Mouse (Mus musculus) intestine, embryonic 15.5 days (tissue): ENCODE measurements around the gene Rhot2. TPM values are rescaled to one million over a fixed set of nuclear protein-coding genes. Genes with fewer than 3 reads are reported as not detected.

Experiments
- ATAC-seq: fragments of 200-750 bp; cut with Nextera tagmentation; 2 replicates; pipeline ENCODE4 v1.8.0; 2017; ENCODE audit warnings: moderate TSS enrichment, moderate library complexity
- H3K27ac ChIP-seq: fragments of 300-500 bp; sonication (generic); 2 replicates; pipeline ENCODE4 v1.5.1; 2015; ENCODE audit warnings: mild to moderate bottlenecking, inconsistent platforms
- H3K27me3 ChIP-seq: fragments of 300-500 bp; sonication (generic); replicated peaks from 2 replicates; pipeline ENCODE4 v1.6.1; 2015; ENCODE audit warnings: inconsistent platforms
- H3K36me3 ChIP-seq: fragments of 300-500 bp; sonication (generic); 2 replicates; pipeline ENCODE4 v1.6.1; 2015; ENCODE audit warnings: inconsistent platforms
- H3K4me1 ChIP-seq: fragments of 300-500 bp; sonication (generic); replicated peaks from 2 replicates; pipeline ENCODE4 v1.6.1; 2015; ENCODE audit warnings: inconsistent platforms
- H3K4me2 ChIP-seq: fragments of 300-500 bp; sonication (generic); replicated peaks from 2 replicates; pipeline ENCODE4 v1.6.1; 2015; ENCODE audit warnings: mild to moderate bottlenecking, inconsistent platforms
- H3K4me3 ChIP-seq: fragments of 300-500 bp; sonication (generic); replicated peaks from 2 replicates; pipeline ENCODE4 v1.5.1; 2015; ENCODE audit warnings: inconsistent platforms
- H3K9ac ChIP-seq: fragments of 300-500 bp; sonication (generic); 2 replicates; pipeline ENCODE4 v1.6.1; 2015; ENCODE audit warnings: inconsistent platforms
- H3K9me3 ChIP-seq: fragments of 300-500 bp; sonication (generic); 2 replicates; pipeline ENCODE4 v1.6.1; 2016; ENCODE audit warnings: inconsistent platforms
- WGBS: fragments of 180-500 bp; shearing (Covaris S2); methylation state at CpG from one replicate; pipeline ENCODE4 v1.1.7; 2015; 5-methylcytosine and 5-hydroxymethylcytosine counted together
- polyA plus RNA-seq: library from polyadenylated mRNA; unstranded; fragments of >200 nt; fragmentation: Nextera tagmentation; extraction: Ambion mirVana; gene quantifications from 2 replicates; pipeline ENCODE4 v1.2.1, GENCODE M21; 2015

Gene Rhot2
- 19.2 and 22.1 TPM in 2 replicates for polyA plus RNA-seq

DNA sequence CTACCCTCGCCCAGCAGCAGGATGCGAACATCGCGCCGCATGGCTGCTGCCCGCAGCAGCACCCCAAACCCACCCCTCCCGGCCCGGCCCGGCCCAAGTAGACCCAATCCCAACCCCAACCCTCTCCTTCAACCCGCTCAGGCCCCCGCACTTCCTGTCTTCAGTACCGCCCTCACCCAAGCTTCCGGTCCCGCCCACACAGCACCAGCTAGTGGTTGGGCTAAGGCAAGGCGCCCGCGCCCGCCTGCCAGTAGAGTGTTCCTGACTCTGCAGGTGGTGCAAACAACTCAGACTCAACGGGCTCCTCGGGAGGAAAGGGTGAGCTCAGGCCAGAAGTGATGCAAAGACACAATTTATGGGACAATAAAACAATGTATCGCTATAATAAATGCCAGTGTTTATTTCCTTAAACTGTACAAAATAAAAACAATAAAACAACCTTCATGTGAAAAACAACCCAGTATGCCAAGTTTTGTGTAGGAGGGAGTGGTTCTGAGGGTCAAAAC, at the start of gene Rhot2:
Gene Rhot2 (minus strand): TSS at position 456 of the 506 bp plus-strand sequence.
- Histone ChIP-seq H3K4me3 (peak within 1 kb of the TSS; percentile 82), H3K4me1 (peaks cover 26% of the 10 kb centered on the region), H3K27ac (peak within 1 kb of the TSS; percentile 80), H3K4me2 (peak within 1 kb of the TSS; percentile 81), H3K36me3 (peaks cover 16% of the 10 kb centered on the region), H3K9me3 (no peaks in the 10 kb centered on the region), H3K9ac (peak within 1 kb of the TSS; percentile 90), H3K27me3 (no peaks in the 10 kb centered on the region)
- peak; percentile 96 for ATAC-seq
- under 1% methylated on average over 21 of the region's 21 CpGs for WGBS

DNA sequence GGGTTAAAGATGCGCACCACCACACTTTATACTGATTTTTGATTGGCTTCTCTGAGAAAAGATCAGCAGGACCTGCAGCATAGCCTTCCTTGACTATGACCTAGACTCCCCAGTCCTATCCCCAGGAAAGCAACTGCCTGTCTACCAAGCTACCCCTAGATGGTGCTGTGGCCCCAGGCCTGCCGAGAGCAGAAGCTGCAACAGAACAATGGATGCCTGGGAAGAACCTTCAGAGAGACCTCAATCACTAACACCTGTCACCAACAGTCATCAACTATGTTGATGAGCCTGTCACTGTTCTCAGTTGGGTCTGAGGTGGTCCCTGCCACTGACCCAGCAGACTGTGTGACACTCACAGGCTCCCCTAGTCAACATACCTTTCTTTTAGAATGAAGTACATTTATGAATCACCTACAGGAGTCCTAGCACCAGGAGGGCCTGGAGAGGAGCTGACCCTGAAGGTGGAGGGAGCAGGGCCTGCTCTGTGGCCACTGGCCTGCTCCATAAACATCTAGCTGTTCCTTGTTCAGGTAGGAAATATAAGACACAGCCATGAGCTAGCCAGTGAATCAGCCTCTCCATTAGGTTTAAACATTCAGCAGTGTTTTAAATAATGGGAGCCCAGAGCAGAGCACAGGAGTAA, 49.4 kb upstream of the Rhot2 start:
- Histone ChIP-seq H3K27ac (no peak overlapping the region), H3K27me3 (no peaks in the 10 kb centered on the region), H3K9me3 (no peaks in the 10 kb centered on the region), H3K4me1 (no peaks in the 10 kb centered on the region), H3K4me2 (no peak overlapping the region), H3K9ac (no peak overlapping the region), H3K4me3 (no peak overlapping the region), H3K36me3 (peaks cover 6% of the 10 kb centered on the region; the same call in 1 of the 2 replicates)
- 37% methylated on average over 2 of the region's 2 CpGs for WGBS
- peak; percentile 78 for ATAC-seq

DNA sequence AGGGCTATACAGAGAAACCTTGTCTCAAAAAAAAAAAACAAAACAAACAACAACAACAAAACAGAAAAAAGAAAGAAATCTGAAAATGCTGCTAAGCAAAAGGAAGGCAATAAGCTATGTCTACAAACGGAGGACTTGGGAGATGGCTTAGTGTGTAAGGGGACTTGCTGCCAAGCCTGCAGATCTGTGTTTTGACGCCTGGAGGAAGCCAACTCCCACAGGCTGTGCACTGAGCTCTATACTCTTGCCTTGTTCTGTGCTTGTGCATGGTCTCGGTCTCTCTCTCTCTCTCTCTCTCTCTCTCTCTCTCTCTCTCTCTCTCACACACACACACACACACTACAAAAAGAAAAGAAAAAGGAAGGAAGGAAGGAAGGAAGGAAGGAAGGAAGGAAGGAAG, 44.2 kb upstream of the Rhot2 start:
- Histone ChIP-seq H3K4me2 (no peak overlapping the region), H3K36me3 (peaks cover 11% of the 10 kb centered on the region; the same call in 1 of the 2 replicates)

DNA sequence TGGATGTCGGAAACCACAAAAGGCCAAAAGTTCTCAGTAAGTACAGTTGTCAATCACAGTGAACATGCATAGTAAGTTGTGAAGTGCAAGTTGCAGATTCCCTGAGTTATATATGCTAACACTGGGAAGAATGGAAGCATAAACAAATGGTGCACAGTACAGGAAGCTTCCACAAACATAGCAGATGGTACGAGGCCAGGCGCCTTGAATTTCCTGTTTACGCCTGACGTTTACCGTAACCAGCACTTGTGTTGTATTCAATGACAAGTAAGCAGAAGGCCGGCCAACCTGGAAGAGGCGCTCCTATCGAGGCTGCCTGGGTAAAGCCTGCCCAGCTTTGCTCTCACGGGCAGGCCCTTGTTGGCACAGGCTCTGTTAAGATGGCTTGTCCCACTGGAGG, 42.8 kb upstream of the Rhot2 start:
- Histone ChIP-seq H3K9ac (no peak overlapping the region), H3K4me2 (no peak overlapping the region), H3K27ac (0 out of 2 replicates have a peak overlapping the region, but pooled peaks have one; percentile 13), H3K4me1 (no peaks in the 10 kb centered on the region), H3K9me3 (no peaks in the 10 kb centered on the region), H3K36me3 (peaks cover 24% of the 10 kb centered on the region), H3K27me3 (no peaks in the 10 kb centered on the region), H3K4me3 (no peak overlapping the region)
- no peak for ATAC-seq
- WGBS, result 67% methylated on average over 10 of the region's 10 CpGs

More for the DNA sequence above, 44.2 kb upstream of the Rhot2 start:
- Histone ChIP-seq H3K4me3 (no peak overlapping the region), H3K27me3 (no peaks in the 10 kb centered on the region), H3K4me1 (no peaks in the 10 kb centered on the region), H3K27ac (no peak overlapping the region), H3K9me3 (no peaks in the 10 kb centered on the region), H3K9ac (no peak overlapping the region)
- ATAC-seq, result no peak
- 88% methylated on average over 3 of the region's 3 CpGs for WGBS

DNA sequence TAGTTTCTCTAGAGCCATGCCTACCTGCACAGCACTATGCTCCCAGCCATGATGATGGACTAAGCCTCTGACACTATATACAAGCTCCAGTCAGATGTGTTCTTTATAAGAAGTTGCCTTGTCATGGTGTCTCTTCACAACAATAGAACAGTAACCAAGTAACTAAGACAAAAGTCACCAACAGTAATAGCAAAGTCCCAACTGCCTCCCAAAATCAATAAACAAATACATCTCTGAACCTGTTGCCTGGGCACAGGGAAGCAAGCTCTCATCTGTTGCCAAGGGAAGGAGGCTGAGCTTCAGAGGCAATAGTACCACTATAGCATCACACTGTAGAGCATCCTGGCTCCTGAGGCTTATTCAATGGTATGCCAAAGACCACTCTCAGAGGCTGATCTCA, 42.2 kb upstream of the Rhot2 start:
- Histone ChIP-seq H3K27me3 (no peaks in the 10 kb centered on the region), H3K4me2 (no peak overlapping the region), H3K36me3 (peaks cover 24% of the 10 kb centered on the region), H3K9ac (no peak overlapping the region), H3K4me1 (no peaks in the 10 kb centered on the region), H3K9me3 (no peaks in the 10 kb centered on the region), H3K27ac (no peak overlapping the region), H3K4me3 (no peak overlapping the region)
- ATAC-seq, result no peak

DNA sequence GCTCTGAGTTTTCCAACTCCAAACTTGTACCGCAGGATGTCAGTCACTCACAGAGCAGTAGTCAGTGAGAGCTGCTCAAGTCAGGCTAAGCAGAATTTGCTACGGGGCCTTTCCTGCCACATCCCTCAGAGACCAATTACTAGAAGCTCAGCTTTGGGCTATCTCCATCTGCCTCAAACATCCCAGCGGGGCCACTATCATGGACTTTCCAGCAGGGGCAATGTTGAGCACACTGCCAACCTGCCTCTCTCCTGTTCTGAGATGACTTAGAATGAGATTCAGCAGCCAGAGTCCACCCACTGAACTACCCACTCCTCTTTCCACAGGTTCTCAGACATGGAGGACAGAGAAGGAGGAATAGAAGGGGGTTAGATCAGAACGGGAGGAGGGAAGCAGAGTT, 41.0 kb upstream of the Rhot2 start:
- no peak for ATAC-seq

DNA sequence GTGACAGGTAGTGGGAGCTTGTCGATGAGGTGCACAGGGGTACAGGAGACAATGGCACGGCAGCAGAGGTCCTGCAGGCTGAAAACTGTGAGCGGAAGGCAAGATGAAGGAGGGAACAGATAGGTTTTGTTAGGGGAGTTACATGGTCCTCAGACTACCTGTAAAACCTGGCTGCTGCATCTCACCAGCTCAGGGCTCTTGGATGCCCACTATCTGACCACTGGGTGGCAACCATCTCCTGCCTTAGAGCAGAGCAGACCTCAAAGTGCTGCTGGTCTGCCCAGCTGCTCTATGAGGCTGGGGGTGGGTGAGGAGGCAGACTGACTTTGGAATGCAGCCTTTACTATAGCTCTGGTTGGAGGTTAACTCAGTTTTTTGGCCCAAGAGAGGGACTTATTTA, 39.2 kb upstream of the Rhot2 start:
- H3K4me1 ChIP-seq, result peaks cover 7% of the 10 kb centered on the region; the same call in 1 of the 2 replicates
- no peaks in the 10 kb centered on the region for H3K27me3 ChIP-seq
- H3K9me3 ChIP-seq, result no peaks in the 10 kb centered on the region
- ATAC-seq, result no peak
- peaks cover 18% of the 10 kb centered on the region for H3K36me3 ChIP-seq
- WGBS, result 93% methylated on average over 3 of the region's 3 CpGs
- H3K27ac ChIP-seq, result no peak overlapping the region
- no peak overlapping the region for H3K4me3 ChIP-seq
- H3K9ac ChIP-seq, result no peak overlapping the region
- no peak overlapping the region for H3K4me2 ChIP-seq

More for the DNA sequence above, 41.0 kb upstream of the Rhot2 start:
- Histone ChIP-seq H3K9ac (no peak overlapping the region), H3K4me3 (no peak overlapping the region), H3K36me3 (peaks cover 24% of the 10 kb centered on the region), H3K9me3 (no peaks in the 10 kb centered on the region), H3K4me1 (peaks cover 4% of the 10 kb centered on the region; the same call in 1 of the 2 replicates), H3K27ac (no peak overlapping the region), H3K27me3 (no peaks in the 10 kb centered on the region), H3K4me2 (no peak overlapping the region)
- 67% methylated on average over 4 of the region's 4 CpGs for WGBS

DNA sequence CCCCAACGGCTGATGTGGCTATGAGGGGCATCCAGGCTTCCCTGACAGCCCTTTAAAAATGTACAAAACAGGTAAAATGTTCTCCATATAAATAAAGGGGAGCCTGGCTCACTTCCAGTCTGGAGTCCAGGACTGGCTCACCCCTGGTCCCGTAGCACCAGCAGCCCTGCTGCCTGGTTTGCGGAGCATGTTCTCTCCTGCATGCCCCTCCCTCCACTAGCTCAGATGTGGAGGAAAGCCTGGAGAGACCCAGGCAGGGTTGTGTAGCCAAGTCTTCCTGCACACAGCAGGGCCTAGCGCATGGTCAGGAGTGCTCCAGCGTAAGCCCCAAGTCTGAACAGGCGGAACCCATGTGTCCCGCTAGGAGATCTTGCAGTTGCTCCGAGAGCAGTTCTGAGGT, 38.6 kb upstream of the Rhot2 start:
- Histone ChIP-seq H3K9ac (no peak overlapping the region), H3K4me3 (no peak overlapping the region), H3K4me2 (no peak overlapping the region), H3K4me1 (peaks cover 7% of the 10 kb centered on the region; the same call in 1 of the 2 replicates), H3K36me3 (peaks cover 21% of the 10 kb centered on the region), H3K27ac (no peak overlapping the region), H3K27me3 (no peaks in the 10 kb centered on the region), H3K9me3 (no peaks in the 10 kb centered on the region)
- WGBS, result 84% methylated on average over 8 of the region's 8 CpGs
- ATAC-seq, result no peak

DNA sequence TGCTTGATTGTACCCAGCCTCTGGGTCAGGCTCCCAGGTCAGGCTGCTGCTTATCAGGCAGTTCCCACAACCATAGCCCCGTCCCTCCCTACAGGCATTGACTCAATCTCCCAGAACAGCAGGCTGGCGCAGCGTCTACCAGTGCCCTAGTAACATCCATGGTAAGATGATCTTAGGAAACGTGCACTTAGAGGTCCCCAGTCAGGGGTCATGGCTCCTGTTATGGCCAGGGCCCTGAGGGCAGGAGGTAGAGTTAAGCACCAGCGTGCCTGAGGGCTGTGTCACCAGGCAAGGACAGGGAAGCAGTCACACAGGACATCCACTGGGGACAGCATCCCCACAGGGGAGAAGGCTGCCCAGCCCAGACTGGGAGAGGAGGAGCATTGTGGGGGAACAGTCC, 37.7 kb upstream of the Rhot2 start:
- 43% methylated on average over 5 of the region's 5 CpGs for WGBS
- no peak overlapping the region for H3K27ac ChIP-seq
- H3K4me1 ChIP-seq, result peaks cover 7% of the 10 kb centered on the region; the same call in 1 of the 2 replicates
- H3K36me3 ChIP-seq, result peaks cover 25% of the 10 kb centered on the region
- no peak overlapping the region for H3K4me2 ChIP-seq
- no peak overlapping the region for H3K9ac ChIP-seq
- ATAC-seq, result no peak
- no peak overlapping the region for H3K4me3 ChIP-seq
- H3K27me3 ChIP-seq, result no peaks in the 10 kb centered on the region
- H3K9me3 ChIP-seq, result no peaks in the 10 kb centered on the region

DNA sequence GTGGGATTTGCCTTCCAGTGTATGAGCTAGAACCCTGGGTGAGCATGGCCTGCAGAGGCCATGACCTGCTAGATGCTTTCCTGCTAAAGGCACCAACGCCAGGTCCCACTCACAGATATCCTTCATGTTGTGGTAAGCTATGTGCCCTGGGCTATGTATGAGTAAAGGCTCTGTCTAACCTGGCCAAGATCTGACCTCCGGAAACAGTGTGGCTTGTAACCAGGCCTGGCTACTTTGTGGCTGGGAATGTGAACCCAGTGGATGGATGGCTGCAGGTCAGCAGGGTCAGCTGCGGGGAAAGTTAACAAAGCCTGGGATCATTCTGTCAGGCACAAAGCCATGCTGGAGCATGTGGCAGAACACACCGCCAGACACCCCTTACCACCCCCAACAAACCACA, 37.0 kb upstream of the Rhot2 start:
- H3K4me2 ChIP-seq, result no peak overlapping the region
- peaks cover 25% of the 10 kb centered on the region for H3K36me3 ChIP-seq
- peaks cover 11% of the 10 kb centered on the region for H3K4me1 ChIP-seq
- 40% methylated on average over 4 of the region's 4 CpGs for WGBS
- H3K27ac ChIP-seq, result no peak overlapping the region
- no peak for ATAC-seq
- no peak overlapping the region for H3K9ac ChIP-seq
- H3K4me3 ChIP-seq, result no peak overlapping the region
- H3K27me3 ChIP-seq, result no peaks in the 10 kb centered on the region
- no peaks in the 10 kb centered on the region for H3K9me3 ChIP-seq

DNA sequence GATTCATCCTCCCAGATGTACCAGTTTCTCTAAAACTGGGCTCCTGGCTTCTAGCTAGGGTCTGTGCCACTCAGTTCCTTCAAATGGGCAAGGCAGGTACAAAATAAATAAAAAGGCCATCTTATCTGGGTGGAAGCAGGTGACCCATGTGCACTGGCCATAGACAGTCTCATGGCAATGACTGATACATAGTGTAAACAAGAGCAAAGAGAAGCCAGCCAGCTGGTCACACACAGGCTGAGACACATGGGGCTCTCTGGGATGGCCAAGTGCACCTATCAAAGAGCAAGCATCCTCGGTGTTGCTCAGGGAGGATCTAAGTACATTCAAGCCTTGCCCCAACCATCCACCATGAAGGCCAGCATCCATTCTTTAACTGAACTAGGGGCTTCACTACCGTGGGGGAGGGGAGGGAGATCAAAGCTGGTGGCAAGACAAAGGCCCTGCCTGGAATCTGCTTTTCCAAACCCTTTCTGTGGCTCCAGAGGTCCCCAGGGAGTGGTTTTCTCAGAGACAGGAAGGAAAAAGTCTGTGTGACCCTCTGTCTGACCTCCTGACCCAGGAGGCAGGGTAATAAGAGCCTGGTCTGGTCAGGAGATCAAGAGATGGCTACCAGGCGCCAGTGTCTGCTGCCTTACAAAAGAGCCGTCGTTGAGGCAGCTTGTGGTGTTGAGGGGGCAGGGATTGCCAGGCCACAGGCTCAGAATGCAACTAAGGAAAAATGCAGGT, 36.4 kb upstream of the Rhot2 start:
- H3K4me1 ChIP-seq, result peaks cover 17% of the 10 kb centered on the region
- no peak for ATAC-seq
- 17% methylated on average over 5 of the region's 5 CpGs for WGBS
- H3K27ac ChIP-seq, result no peak overlapping the region
- H3K9ac ChIP-seq, result no peak overlapping the region
- no peak overlapping the region for H3K4me2 ChIP-seq
- H3K36me3 ChIP-seq, result peaks cover 25% of the 10 kb centered on the region
- no peaks in the 10 kb centered on the region for H3K27me3 ChIP-seq
- no peaks in the 10 kb centered on the region for H3K9me3 ChIP-seq
- no peak overlapping the region for H3K4me3 ChIP-seq

DNA sequence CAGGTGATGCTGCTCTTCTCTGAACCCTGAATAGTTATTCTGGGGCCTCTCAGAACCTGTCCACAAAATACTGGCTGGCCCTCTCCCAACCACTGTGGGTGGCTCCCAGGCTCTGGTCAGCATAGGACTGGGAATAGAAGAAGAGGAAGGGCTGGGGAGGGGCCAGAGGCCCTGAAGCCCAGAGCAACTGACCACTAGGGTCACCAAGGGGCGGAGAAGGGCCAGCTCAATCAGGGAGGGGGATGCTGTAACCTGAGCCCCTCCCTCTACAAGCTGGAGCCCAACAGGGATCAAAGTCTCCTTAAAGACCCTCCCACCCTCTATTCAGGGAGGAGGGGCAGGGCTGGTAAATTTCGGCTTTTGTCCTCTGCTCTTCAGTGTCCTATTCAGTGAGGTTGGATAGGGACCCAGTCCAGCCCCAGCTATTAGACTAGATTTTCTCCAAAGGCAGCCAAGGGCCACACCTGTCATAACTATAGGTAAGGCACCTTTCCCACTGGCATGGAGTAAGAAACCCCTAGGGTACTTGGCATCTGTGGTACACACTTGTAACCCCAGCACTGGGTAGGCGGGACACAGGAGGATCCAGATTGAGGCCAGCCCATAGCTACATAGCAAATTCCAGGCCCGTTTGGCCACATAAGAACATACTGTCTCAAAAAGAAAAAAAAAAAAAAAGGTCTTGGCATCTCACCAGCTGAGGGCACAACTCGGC, 35.7 kb upstream of the Rhot2 start, which contains the start of gene Wfikkn1:
Gene Wfikkn1 (minus strand): TSS at position 663 of the 715 bp plus-strand sequence.
- 38% methylated on average over 5 of the region's 5 CpGs for WGBS
- ATAC-seq, result no peak
- no peak within 1 kb of the TSS for H3K9ac ChIP-seq
- H3K27ac ChIP-seq, result no peak within 1 kb of the TSS
- no peaks in the 10 kb centered on the region for H3K27me3 ChIP-seq
- H3K4me3 ChIP-seq, result no peak within 1 kb of the TSS
- H3K4me2 ChIP-seq, result no peak within 1 kb of the TSS
- peaks cover 25% of the 10 kb centered on the region for H3K36me3 ChIP-seq
- no peaks in the 10 kb centered on the region for H3K9me3 ChIP-seq
- peaks cover 21% of the 10 kb centered on the region for H3K4me1 ChIP-seq
